Comparison of ENCODE assay signal across 8 mouse cellular contexts in genomic region chr10:80342749-80343424, GRCm38 (mm10). TPM values are rescaled to one million over a fixed set of nuclear protein-coding genes. Genes with fewer than 3 reads are reported as not detected.
DNase-seq lines count a peak whose midpoint lies in the region; ATAC-seq and TF ChIP-seq lines count a peak whose summit lies in the region.

No protein-coding gene starts in this region.

- H3K9me3 ChIP-seq in heart, postnatal 0 days (replicated peaks; ENCODE audit: control insufficient read depth, low read length), result no peaks in the 10 kb centered on the region
- H3K9me3 ChIP-seq in limb, embryonic 12.5 days, result no peaks in the 10 kb centered on the region
- no peaks in the 10 kb centered on the region for H3K9me3 ChIP-seq in midbrain, embryonic 10.5 days (replicated peaks)
- H3K9me3 ChIP-seq in stomach, postnatal 0 days (ENCODE audit: control insufficient read depth, low read length), result no peaks in the 10 kb centered on the region

- ATAC-seq in heart, postnatal 0 days (ENCODE audit: insufficient read depth, low read depth), result peak; percentile 42
- ATAC-seq in limb, embryonic 12.5 days (ENCODE audit: insufficient number of reproducible peaks, insufficient read depth, low FRiP score, low TSS enrichment, low read depth), result peak; percentile 24; the same call in 1 of the 2 replicates
- peak; percentile 45 for ATAC-seq in stomach, postnatal 0 days (ENCODE audit: low FRiP score, low TSS enrichment)

- peak; percentile 60 for DNase-seq in spleen, adult 12 weeks (ENCODE audit: low spot score)
- DNase-seq in spleen, postnatal 14 days (ENCODE audit: low spot score in 2 of 2), result no peak
- DNase-seq in c-Kit-positive CD71-positive TER-119-positive erythroid progenitor cells, embryonic 14.5 days (ENCODE audit: low spot score), result peak; percentile 76
- DNase-seq in heart, postnatal 0 days (ENCODE audit: low spot score), result peak; percentile 64
- DNase-seq in midbrain, embryonic 10.5 days (ENCODE audit: low spot score), result peak; percentile 74
- DNase-seq in stomach, postnatal 0 days (ENCODE audit: low spot score), result peak; percentile 67
- DNase-seq in layer of hippocampus, adult 9-10 months (ENCODE audit: low spot score), result no peak

- H3K4me1 ChIP-seq in heart, postnatal 0 days (ENCODE audit: control insufficient read depth, insufficient read depth), result peaks cover 23% of the 10 kb centered on the region
- H3K4me1 ChIP-seq in limb, embryonic 12.5 days (replicated peaks), result peaks cover 39% of the 10 kb centered on the region
- H3K4me1 ChIP-seq in midbrain, embryonic 10.5 days, result peaks cover 55% of the 10 kb centered on the region
- H3K4me1 ChIP-seq in stomach, postnatal 0 days (replicated peaks; ENCODE audit: control insufficient read depth, insufficient read depth), result peaks cover 11% of the 10 kb centered on the region; the same call in 1 of the 2 replicates

- H3K4me2 ChIP-seq in heart, postnatal 0 days (ENCODE audit: low read depth, low read length), result peak overlapping the region; percentile 41
- H3K4me2 ChIP-seq in limb, embryonic 12.5 days, result peak overlapping the region; percentile 58
- peak overlapping the region; percentile 46 for H3K4me2 ChIP-seq in stomach, postnatal 0 days (replicated peaks; ENCODE audit: low read depth)

- no peak overlapping the region for H3K27ac ChIP-seq in heart, postnatal 0 days (ENCODE audit: low read depth)
- H3K27ac ChIP-seq in limb, embryonic 12.5 days, result no peak overlapping the region
- peak overlapping the region; percentile 59; the same call in 1 of the 2 replicates for H3K27ac ChIP-seq in midbrain, embryonic 10.5 days (replicated peaks)
- no peak overlapping the region; the same call in 1 of the 2 replicates for H3K27ac ChIP-seq in stomach, postnatal 0 days (replicated peaks)

- TF ChIP-seq EP300 in heart, postnatal 0 days (IDR thresholded peaks at IDR 0.05; ENCODE audit: low read depth), result no peak
- no peak for TF ChIP-seq EP300 in stomach, postnatal 0 days (optimal IDR thresholded peaks at IDR 0.05)

- H3K36me3 ChIP-seq in heart, postnatal 0 days (replicated peaks; ENCODE audit: control insufficient read depth, insufficient read depth, low read length), result no peaks in the 10 kb centered on the region
- H3K36me3 ChIP-seq in limb, embryonic 12.5 days, result no peaks in the 10 kb centered on the region
- no peaks in the 10 kb centered on the region for H3K36me3 ChIP-seq in midbrain, embryonic 10.5 days
- H3K36me3 ChIP-seq in stomach, postnatal 0 days (ENCODE audit: control insufficient read depth, insufficient read depth, low read length), result no peaks in the 10 kb centered on the region

- TF ChIP-seq CTCF in heart, postnatal 0 days (IDR thresholded peaks at IDR 0.05; ENCODE audit: low read depth), result no peak
- TF ChIP-seq CTCF in stomach, postnatal 0 days (IDR thresholded peaks at IDR 0.05; ENCODE audit: low read depth), result no peak

- H3K9ac ChIP-seq in heart, postnatal 0 days (replicated peaks; ENCODE audit: low read depth, low read length), result no peak overlapping the region
- H3K9ac ChIP-seq in limb, embryonic 12.5 days (replicated peaks), result no peak overlapping the region
- no peak overlapping the region for H3K9ac ChIP-seq in stomach, postnatal 0 days (ENCODE audit: low read length)

- whole genome bisulfite sequencing in heart, postnatal 0 days, result 2% methylated on average over 30 of the region's 33 CpGs
- WGBS in limb, embryonic 12.5 days, result 1% methylated on average over 30 of the region's 33 CpGs
- WGBS in midbrain, embryonic 10.5 days, result under 1% methylated on average over 27 of the region's 33 CpGs
- 1% methylated on average over 27 of the region's 33 CpGs for WGBS in stomach, postnatal 0 days

- peaks cover 55% of the 10 kb centered on the region for H3K27me3 ChIP-seq in heart, postnatal 0 days (ENCODE audit: control insufficient read depth, insufficient read depth, low read length)
- H3K27me3 ChIP-seq in limb, embryonic 12.5 days, result peaks cover 91% of the 10 kb centered on the region
- peaks cover 95% of the 10 kb centered on the region for H3K27me3 ChIP-seq in midbrain, embryonic 10.5 days (ENCODE audit: low read depth, poor library complexity, severe bottlenecking)
- H3K27me3 ChIP-seq in stomach, postnatal 0 days (ENCODE audit: control insufficient read depth, insufficient read depth, low read length), result peaks cover 8% of the 10 kb centered on the region

- H3K4me3 ChIP-seq in heart, postnatal 0 days (ENCODE audit: low read depth, low read length), result peak overlapping the region; percentile 16
- peak overlapping the region; percentile 36 for H3K4me3 ChIP-seq in limb, embryonic 12.5 days (replicated peaks)
- H3K4me3 ChIP-seq in midbrain, embryonic 10.5 days, result peak overlapping the region; percentile 52
- H3K4me3 ChIP-seq in stomach, postnatal 0 days (ENCODE audit: low read depth, low read length), result peak overlapping the region; percentile 17

RNA-seq across cellular contexts. Expression of gene Adamtsl5, which starts 5.3 kb away (rescaled TPM):
- 18.5 and 34.6 TPM in 2 replicates for total RNA-seq in heart, postnatal 0 days (2014; rRNA removed; ENCODE audit: low replicate concordance)
- polyA plus RNA-seq in heart, postnatal 0 days (2015; fragmentation: Nextera tagmentation; extraction: Ambion mirVana), result 12.6 and 14.6 TPM in 2 replicates
- 0.70 and 0.88 TPM in 2 replicates for polyA plus RNA-seq in limb, embryonic 12.5 days (2016; fragmentation: Nextera tagmentation; extraction: Ambion mirVana)
- 0.48 and 0.91 TPM in 2 replicates for polyA plus RNA-seq in midbrain, embryonic 10.5 days (2016; fragmentation: Nextera tagmentation; extraction: Ambion mirVana)
- 12.2 and 12.8 TPM in 2 replicates for polyA plus RNA-seq in stomach, postnatal 0 days (2015; fragmentation: Nextera tagmentation; extraction: Ambion mirVana)

RNA-seq across cellular contexts. Expression of gene Reep6, which starts 13.1 kb away (rescaled TPM):
- not detected in 2 replicates for total RNA-seq in heart, postnatal 0 days (2014; rRNA removed; ENCODE audit: low replicate concordance)
- 0.85 and 1.0 TPM in 2 replicates for polyA plus RNA-seq in heart, postnatal 0 days (2015; fragmentation: Nextera tagmentation; extraction: Ambion mirVana)
- polyA plus RNA-seq in limb, embryonic 12.5 days (2016; fragmentation: Nextera tagmentation; extraction: Ambion mirVana), result 4.1 and 4.6 TPM in 2 replicates
- polyA plus RNA-seq in midbrain, embryonic 10.5 days (2016; fragmentation: Nextera tagmentation; extraction: Ambion mirVana), result 9.1 and 11.5 TPM in 2 replicates
- polyA plus RNA-seq in stomach, postnatal 0 days (2015; fragmentation: Nextera tagmentation; extraction: Ambion mirVana), result 13.5 and 17.6 TPM in 2 replicates

RNA-seq across cellular contexts. Expression of gene Plk5, which starts 13.4 kb away (rescaled TPM):
- 1.7 TPM in 1 of 2 replicates, not detected in the other for total RNA-seq in heart, postnatal 0 days (2014; rRNA removed; ENCODE audit: low replicate concordance)
- polyA plus RNA-seq in heart, postnatal 0 days (2015; fragmentation: Nextera tagmentation; extraction: Ambion mirVana), result 0.05 TPM in 2 replicates
- polyA plus RNA-seq in limb, embryonic 12.5 days (2016; fragmentation: Nextera tagmentation; extraction: Ambion mirVana), result 1.2 and 1.3 TPM in 2 replicates
- 0.12 and 0.32 TPM in 2 replicates for polyA plus RNA-seq in midbrain, embryonic 10.5 days (2016; fragmentation: Nextera tagmentation; extraction: Ambion mirVana)
- 0.07 TPM in 2 replicates for polyA plus RNA-seq in stomach, postnatal 0 days (2015; fragmentation: Nextera tagmentation; extraction: Ambion mirVana)

RNA-seq across cellular contexts. Expression of gene Pcsk4, which starts 13.6 kb away (rescaled TPM):
- not detected in 2 replicates for total RNA-seq in heart, postnatal 0 days (2014; rRNA removed; ENCODE audit: low replicate concordance)
- 2.0 and 2.1 TPM in 2 replicates for polyA plus RNA-seq in heart, postnatal 0 days (2015; fragmentation: Nextera tagmentation; extraction: Ambion mirVana)
- polyA plus RNA-seq in limb, embryonic 12.5 days (2016; fragmentation: Nextera tagmentation; extraction: Ambion mirVana), result 6.3 and 6.6 TPM in 2 replicates
- 3.3 and 4.2 TPM in 2 replicates for polyA plus RNA-seq in midbrain, embryonic 10.5 days (2016; fragmentation: Nextera tagmentation; extraction: Ambion mirVana)
- 2.2 and 2.3 TPM in 2 replicates for polyA plus RNA-seq in stomach, postnatal 0 days (2015; fragmentation: Nextera tagmentation; extraction: Ambion mirVana)

RNA-seq across cellular contexts. Expression of gene 2310011J03Rik, which starts 22.6 kb away (rescaled TPM):
- 13.5 and 41.4 TPM in 2 replicates for total RNA-seq in heart, postnatal 0 days (2014; rRNA removed; ENCODE audit: low replicate concordance)
- 35.2 and 37.4 TPM in 2 replicates for polyA plus RNA-seq in heart, postnatal 0 days (2015; fragmentation: Nextera tagmentation; extraction: Ambion mirVana)
- polyA plus RNA-seq in limb, embryonic 12.5 days (2016; fragmentation: Nextera tagmentation; extraction: Ambion mirVana), result 48.1 and 50.5 TPM in 2 replicates
- 57.3 TPM in 2 replicates for polyA plus RNA-seq in midbrain, embryonic 10.5 days (2016; fragmentation: Nextera tagmentation; extraction: Ambion mirVana)
- 50.3 and 51.2 TPM in 2 replicates for polyA plus RNA-seq in stomach, postnatal 0 days (2015; fragmentation: Nextera tagmentation; extraction: Ambion mirVana)

Comparison
In these comparisons a context has a peak if more than half of its experiments do, and no peak if none do; other contexts are left out.
1. DNase-seq: peak in spleen, adult 12 weeks (single experiment), c-Kit-positive CD71-positive TER-119-positive erythroid progenitor cells, embryonic 14.5 days (single experiment), heart, postnatal 0 days (single experiment), midbrain, embryonic 10.5 days (single experiment) and stomach, postnatal 0 days (single experiment); none in spleen, postnatal 14 days (0 of 2) and layer of hippocampus, adult 9-10 months (single experiment).
2. Peak in every context shown above with its lines, with median percentiles within 50 percentile points of each other: ATAC-seq, H3K4me2 ChIP-seq and H3K4me3 ChIP-seq.